Mouse (Mus musculus): ENCODE measurements around the gene Selplg.
"Not testable (repeated sequence)": the region's sequence is repeated elsewhere in the genome, so short reads cannot be mapped to it uniquely, and the experiment has no call there.

The Selplg gene

DNA sequence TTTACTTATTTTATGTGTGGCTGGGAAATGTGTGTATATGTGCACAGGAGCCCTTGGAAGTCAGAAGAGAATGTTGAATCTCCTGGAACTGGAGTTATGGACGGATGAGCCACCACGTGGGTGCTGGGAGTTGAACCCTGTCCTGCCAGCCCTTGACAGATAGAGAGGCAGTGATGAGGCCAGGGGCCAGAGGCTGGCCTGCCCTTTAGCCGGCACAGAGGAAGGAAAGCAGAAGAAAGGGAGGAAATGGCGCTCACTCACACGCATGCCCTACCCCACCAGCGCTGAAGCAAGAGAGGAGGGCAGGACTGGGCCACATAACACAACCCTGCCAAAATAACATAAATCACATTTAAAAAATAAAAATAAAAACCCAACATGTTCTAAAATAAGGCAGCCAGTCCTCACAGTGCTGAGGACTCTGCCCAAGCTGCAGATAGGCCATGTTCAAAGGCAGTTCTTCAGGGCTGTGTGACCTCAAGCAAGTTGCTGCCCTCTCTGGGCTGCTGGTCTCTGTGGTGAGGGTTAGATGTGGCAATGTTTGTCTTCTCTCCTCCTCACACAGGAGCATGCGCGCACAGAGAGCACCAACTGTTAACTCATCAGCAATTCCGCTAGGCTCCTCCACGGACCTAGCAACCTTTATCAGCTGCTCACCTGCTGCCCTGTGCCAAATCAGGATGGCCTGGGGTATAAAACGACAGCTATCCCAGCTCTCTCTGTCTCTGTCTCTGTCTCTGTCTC, 41.8 kb downstream of the Selplg start:
- DNase-seq (ENCODE audit: low spot score) = no peak

GRCm38 (mm10) chr5:113789075-113789788, 43.2 kb downstream of the Selplg start:
- no peak for DNase-seq (ENCODE audit: low spot score)

DNA sequence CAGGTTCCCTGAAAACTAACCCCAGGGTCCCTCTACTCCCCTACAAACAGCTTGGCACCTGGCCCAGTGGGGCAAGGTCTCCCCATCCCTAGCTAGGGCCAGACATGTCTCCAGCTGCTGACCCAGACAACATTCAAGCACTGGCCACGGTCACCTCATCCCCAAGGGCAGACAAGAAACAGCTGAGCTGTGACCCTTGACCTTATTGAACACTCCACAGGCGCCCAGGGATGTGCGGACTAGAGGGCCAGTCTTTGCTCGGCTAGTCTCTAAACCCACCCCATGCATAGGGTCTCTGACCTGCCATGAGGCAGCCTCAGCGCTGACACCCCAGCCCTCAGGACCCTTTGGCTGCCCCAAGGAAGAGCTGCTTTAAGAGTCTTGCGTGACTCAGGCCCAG, 43.8 kb downstream of the Selplg start:
- no peak for DNase-seq (ENCODE audit: low spot score)

DNA sequence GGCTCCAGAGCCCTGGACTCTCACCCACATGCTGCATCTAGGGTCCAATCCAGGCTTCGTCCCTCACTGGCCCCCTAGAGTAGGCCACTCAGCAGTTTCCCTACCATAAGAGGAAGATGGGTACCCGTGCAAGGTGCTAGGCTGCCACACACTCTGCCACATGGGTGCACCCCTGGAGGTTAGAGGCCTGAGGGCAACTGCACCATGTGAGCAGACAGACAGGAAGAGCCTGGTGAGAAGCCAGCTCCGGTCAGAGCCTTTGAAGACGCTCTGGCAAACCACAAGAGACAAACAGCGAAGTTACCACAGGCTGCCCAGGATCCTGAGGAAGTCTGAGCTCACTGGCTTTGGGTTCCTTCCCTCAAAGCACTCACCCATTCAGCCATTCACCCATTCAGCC, 45.5 kb downstream of the Selplg start:
- no peak for DNase-seq (ENCODE audit: low spot score)

DNA sequence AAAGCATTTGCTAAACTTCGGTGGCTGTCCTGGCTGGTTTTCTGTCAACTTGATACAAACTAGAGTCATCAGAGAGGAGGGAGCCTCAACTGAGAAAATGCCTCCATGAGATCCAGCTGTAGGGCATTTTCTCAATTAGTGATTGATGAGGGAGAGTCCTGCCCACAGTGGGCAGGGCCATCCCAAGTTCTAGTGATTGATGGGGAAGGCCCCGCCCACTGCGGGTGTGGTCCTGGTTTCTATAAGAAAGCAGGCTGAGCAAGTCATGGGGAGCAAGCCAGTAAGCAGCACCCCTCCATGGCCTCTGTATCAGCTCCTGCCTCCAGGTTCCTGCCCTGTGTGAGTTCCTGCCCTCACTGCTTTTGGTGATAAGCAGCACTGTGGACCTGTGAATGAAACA, 48.3 kb downstream of the Selplg start:
- not testable (repeated sequence) for DNase-seq (ENCODE audit: low spot score)

- DNase-seq (ENCODE audit: low spot score) = no peak
These were observed 48.9 kb downstream of the Selplg start for GRCm38 (mm10) chr5:113783581-113784001.

GRCm38 (mm10) chr5:113782624-113783023, 49.8 kb downstream of the Selplg start:
- no peak for DNase-seq (ENCODE audit: low spot score)

DNA sequence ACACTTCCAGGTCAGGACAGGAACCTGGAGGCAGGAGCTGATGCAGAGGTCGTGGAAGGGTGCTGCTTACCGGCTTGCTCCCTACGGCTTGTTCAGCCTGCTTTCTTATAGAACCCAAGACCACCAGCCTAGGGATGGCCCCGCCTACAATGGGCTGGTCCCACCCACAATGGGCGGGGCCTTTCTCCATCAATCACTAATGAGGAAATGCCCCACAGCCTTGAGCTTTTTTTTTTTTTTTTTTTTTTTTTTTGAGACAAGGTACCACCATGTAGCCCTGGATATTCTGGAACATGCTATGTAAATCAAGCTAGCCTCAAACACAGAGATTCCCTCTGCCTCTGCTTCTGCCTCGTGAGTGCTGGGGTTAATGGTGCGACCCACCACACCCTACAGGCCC, 50.6 kb downstream of the Selplg start:
- DNase-seq (ENCODE audit: low spot score) = no peak

DNA sequence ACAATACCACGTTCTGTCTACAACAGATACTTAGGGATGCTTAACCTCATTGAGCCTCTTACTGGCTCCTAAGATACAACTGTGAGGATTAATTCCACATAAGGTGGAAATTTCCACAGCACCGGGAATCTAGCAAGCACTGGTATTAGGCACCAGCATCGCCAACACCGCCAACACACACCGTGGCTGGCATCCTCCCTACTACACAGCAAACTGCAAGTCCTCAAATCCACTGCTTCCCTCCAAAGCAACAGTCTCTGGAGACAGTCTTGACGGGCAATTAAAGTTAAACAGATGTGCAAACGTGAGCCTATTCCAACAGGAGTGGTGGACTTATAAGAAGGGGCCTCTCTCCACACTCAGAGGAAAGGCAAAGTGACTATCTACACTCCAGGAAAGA, 51.2 kb downstream of the Selplg start:
- no peak for DNase-seq (ENCODE audit: low spot score)

GRCm38 (mm10) chr5:113780763-113781162, 51.7 kb downstream of the Selplg start:
- DNase-seq (ENCODE audit: low spot score) = no peak

- DNase-seq (ENCODE audit: low spot score) = no peak
These were observed 52.2 kb downstream of the Selplg start for GRCm38 (mm10) chr5:113780082-113780752.

- DNase-seq (ENCODE audit: low spot score) = no peak
These were observed 52.9 kb downstream of the Selplg start for GRCm38 (mm10) chr5:113779569-113779968.

DNA sequence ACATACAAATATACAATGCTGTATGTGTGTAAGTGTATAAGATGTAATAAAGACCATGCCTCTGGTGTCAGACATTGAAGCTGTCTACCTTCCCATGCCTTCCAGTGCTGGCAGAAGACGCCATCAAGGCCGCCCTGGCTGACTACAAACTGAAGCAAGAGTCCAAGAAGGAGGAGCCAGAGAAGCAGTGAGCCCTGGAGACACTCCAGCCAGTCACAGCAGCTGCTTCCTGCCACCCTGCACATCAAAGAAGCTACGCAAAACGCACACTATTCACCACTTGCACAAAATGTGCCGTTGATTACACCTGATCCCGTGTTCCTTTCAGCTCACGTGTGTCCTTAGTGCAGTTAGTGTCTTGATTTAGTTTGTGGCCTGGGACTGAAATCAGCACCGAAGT, 54.7 kb downstream of the Selplg start:
- not testable (repeated sequence) for DNase-seq (ENCODE audit: low spot score)

- DNase-seq (ENCODE audit: low spot score) = no peak
These were observed 55.6 kb downstream of the Selplg start for GRCm38 (mm10) chr5:113776896-113777226.

DNA sequence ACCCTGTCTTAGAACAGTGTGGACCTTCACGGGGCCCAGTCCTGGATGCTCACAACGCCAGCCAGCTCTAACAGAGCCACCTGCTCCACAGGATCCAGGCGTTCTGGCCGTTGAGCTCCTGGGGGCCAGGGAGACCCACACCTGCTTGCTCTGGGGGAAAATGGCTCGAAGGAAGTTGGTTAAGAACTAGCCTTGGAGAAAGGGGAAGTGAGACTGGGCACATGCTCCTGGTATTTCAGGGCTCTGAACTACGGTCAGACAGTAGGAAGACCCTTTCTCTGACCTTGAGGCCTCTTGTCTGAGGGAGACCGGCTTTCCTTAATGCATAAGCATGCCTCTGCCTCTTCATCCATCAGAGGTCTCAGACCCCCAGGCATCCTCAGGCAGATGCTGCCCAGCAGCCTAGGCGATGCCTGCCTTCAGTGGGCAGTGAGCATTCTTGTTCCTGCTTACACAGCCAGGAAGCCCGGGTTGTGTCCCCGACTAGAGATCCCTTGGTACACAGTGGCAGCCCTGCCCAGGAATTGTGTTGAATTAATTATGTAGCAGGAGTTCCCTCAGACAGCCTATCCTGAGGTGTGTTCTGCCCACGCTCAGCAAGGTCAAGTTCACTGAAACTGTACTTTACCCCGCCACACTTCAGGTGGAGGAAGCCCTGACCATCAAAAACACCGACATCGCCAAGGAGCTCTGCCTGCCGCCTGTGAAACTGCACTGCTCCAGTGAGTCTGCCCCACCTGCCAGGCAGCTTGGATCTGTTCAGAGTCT, 56.1 kb downstream of the Selplg start:
- no peak for DNase-seq (ENCODE audit: low spot score)

- DNase-seq (ENCODE audit: low spot score) = no peak
These were observed 56.9 kb downstream of the Selplg start for GRCm38 (mm10) chr5:113775585-113775984.

DNA sequence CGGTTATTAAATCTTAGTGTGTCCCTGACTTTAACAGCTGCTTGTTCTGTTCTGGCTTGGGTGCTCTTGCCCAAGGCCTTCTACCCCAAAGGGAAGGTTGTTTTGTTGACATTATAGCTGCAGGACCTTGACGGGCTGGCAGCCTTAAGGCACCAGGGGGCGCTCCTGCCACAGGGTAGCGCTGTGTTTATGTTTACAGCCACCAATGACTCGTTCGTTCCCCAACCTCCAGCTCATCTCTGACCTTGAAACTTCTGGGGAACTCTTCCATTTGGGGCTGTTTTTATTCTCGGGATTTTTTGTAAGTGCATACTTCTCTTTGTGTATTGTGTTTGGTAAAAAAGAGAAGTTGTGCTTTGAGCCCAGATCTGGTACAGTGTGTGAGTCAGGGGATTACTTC, 58.8 kb downstream of the Selplg start:
- peak; percentile 83 for DNase-seq (ENCODE audit: low spot score)

DNA sequence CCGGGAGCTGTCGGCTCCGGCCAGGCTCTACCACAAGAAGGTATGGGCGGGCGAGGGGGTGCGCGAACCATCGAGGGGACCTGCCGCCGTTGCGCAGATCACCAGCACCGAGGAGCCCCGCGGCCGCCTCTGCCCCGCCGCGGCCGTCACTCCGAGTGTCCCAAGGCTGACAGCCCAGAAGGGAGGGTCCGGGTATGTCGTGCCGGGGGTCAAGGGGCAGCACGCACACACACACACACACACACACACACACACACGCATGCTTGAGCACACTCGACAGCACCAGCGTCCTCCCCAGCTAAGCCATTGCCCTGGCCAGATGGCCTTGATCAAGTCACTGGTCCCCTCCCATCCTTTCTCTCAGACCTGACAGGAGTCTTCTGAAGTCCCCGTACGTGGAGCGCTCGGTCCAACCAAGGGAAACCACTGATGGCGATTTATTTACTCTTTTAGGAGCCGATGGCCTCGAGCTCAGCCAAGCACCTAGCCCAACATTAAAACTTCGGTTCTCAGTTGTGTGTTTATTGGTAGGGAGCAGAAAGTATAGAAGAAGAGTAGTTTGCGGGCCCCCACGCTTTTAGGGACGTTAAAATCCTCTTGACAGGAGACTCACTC, 59.4 kb downstream of the Selplg start:
- no peak for DNase-seq (ENCODE audit: low spot score)

DNA sequence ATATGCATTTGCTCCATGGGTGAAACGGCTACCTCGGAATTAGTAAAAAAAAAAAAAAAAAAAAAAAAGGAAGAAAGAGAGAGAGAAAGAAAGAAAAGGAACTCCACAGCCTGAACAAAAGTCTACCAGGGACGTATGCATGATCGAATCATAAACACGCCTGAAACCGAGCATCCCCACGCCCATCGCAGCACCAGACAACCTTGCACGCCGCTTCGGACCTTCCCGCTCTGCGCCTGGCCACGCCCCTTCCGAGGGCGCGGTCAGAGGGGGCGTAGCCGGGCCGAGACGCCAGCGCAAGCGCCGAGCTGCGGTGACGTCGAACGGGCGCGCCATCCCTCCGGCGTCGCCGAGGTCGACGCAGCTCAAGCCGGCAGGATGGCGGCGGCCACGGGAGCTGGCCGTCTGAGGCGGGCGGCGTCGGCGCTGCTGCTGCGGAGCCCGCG, 60.0 kb downstream of the Selplg start, which contains the start of the genes Sart3 and Iscu:
Gene Sart3, minus strand, starts transcription at position 61 of the 446 bp plus-strand sequence.
Gene Iscu, plus strand, starts transcription at position 299 of the 446 bp plus-strand sequence.
- DNase-seq (ENCODE audit: low spot score) = peak; percentile 95

DNA sequence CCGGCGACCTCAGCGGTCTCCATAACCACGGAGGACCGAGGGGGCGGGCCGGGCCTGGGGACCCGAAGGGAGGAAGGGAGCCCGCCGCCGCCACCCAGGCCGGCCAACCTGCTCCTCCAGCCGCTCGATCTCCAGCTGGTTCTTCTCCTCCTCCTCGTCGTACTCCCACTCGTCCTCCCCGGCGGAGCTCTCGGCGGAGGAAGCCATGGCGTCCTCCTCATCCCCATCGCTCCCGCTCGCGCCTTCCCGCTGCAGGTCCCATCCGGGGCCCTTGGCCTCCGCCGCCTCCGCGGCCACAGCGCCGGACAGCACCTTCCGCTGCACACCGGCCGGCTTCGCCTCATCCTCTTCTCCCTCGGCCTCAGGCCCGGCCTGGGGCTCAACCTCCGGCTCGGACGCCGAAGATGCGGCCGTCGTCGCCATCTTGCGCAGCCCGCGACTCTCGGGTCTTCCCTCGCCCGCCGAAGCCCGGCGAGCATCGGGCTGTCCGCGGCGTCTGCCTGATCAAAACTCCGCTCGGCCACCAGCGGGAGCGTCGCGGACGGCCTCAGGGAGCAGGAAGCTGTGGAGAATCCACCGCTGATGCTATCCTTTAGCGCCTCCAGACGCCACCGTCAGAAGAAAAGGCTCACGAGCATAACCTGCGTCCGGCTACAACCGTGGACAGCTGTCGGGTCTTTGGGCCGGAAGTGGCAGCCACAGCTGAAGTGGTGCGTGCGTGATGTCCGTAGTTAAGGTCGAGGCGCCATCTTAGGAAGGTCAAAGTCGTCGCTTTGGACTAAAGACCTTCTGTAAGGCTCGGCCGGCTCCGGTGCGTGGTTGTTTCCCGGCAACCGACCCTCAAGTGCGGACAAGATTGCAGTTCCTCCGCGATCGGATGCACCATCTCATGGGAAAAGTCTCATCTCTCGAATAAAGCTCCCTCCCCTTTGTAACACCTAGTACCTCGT, 61.0 kb downstream of the Selplg start:
- DNase-seq (ENCODE audit: low spot score) = peak; percentile 69

GRCm38 (mm10) chr5:113768806-113769205, 63.6 kb downstream of the Selplg start:
- DNase-seq (ENCODE audit: low spot score) = no peak

Data from ovary, postnatal 14 days (tissue).